Mouse (Mus musculus) heart, embryonic 13.5 days (tissue): ENCODE measurements around the gene Prmt3. TPM values are rescaled to one million over a fixed set of nuclear protein-coding genes. Genes with fewer than 3 reads are reported as not detected.

Experiments
- ATAC-seq: fragments of 200-750 bp; cut with Nextera tagmentation; 2 replicates; pipeline ENCODE4 v1.8.0; 2017; ENCODE audit warnings: moderate TSS enrichment; ENCODE audit not compliant: insufficient number of reproducible peaks, low FRiP score, low TSS enrichment; ENCODE audit errors: extremely low read depth
- H3K27ac ChIP-seq: fragments of 300-500 bp; sonication (generic); replicated peaks from 2 replicates; pipeline ENCODE4 v1.5.1; 2015; ENCODE audit warnings: moderate library complexity, mild to moderate bottlenecking, inconsistent platforms
- H3K27me3 ChIP-seq: fragments of 300-500 bp; sonication (generic); replicated peaks from 2 replicates; pipeline ENCODE4 v1.6.1; 2015; ENCODE audit warnings: mild to moderate bottlenecking, inconsistent platforms
- H3K36me3 ChIP-seq: fragments of 300-500 bp; sonication (generic); 2 replicates; pipeline ENCODE4 v1.6.1; 2015; ENCODE audit warnings: mild to moderate bottlenecking, inconsistent platforms
- H3K4me1 ChIP-seq: fragments of 300-500 bp; sonication (generic); 2 replicates; pipeline ENCODE4 v1.6.1; 2015; ENCODE audit warnings: inconsistent platforms
- H3K4me2 ChIP-seq: fragments of 300-500 bp; sonication (generic); 2 replicates; pipeline ENCODE4 v1.6.1; 2015; ENCODE audit warnings: inconsistent platforms, mild to moderate bottlenecking, moderate library complexity
- H3K4me3 ChIP-seq: fragments of 300-500 bp; sonication (generic); 2 replicates; pipeline ENCODE4 v1.5.1; 2015; ENCODE audit warnings: moderate library complexity, mild to moderate bottlenecking, inconsistent platforms
- H3K9ac ChIP-seq: fragments of 300-500 bp; sonication (generic); 2 replicates; pipeline ENCODE4 v1.6.1; 2015; ENCODE audit warnings: inconsistent platforms, mild to moderate bottlenecking, moderate library complexity
- H3K9me3 ChIP-seq: fragments of 300-500 bp; sonication (generic); 2 replicates; pipeline ENCODE4 v1.6.1; 2016; ENCODE audit warnings: inconsistent platforms
- WGBS: fragments of 180-500 bp; shearing (Covaris S2); methylation state at CpG from one replicate; pipeline ENCODE4 v1.1.7; 2015; ENCODE audit warnings: mixed read lengths; 5-methylcytosine and 5-hydroxymethylcytosine counted together
- polyA plus RNA-seq: library from polyadenylated mRNA; unstranded; fragments of >200 nt; fragmentation: Nextera tagmentation; extraction: Ambion mirVana; gene quantifications from 2 replicates; pipeline ENCODE4 v1.2.1, GENCODE M21; 2015

Prmt3 gene
- polyA plus RNA-seq, 1 experiment from 2014 or later: 46.0 TPM

GRCm38 (mm10) chr7:49894786-49895185 is 116.6 kb downstream of the Prmt3 start:
- H3K9ac ChIP-seq: no peak overlapping the region
- 74% methylated on average over 2 of the region's 2 CpGs for WGBS
- no peak overlapping the region for H3K4me3 ChIP-seq
- H3K27me3 ChIP-seq: peaks cover 9% of the 10 kb centered on the region; the same call in 1 of the 2 replicates
- H3K9me3 ChIP-seq: no peaks in the 10 kb centered on the region
- no peak for ATAC-seq
- H3K36me3 ChIP-seq: no peaks in the 10 kb centered on the region
- no peak overlapping the region for H3K27ac ChIP-seq
- no peaks in the 10 kb centered on the region for H3K4me1 ChIP-seq
- no peak overlapping the region for H3K4me2 ChIP-seq

- peaks cover 14% of the 10 kb centered on the region for H3K27me3 ChIP-seq
- H3K9me3 ChIP-seq: no peaks in the 10 kb centered on the region
- 68% methylated on average over 6 of the region's 6 CpGs for WGBS
- no peaks in the 10 kb centered on the region for H3K4me1 ChIP-seq
- no peak for ATAC-seq
- H3K36me3 ChIP-seq: no peaks in the 10 kb centered on the region
- no peak overlapping the region for H3K4me2 ChIP-seq
- H3K9ac ChIP-seq: no peak overlapping the region
- no peak overlapping the region for H3K4me3 ChIP-seq
- no peak overlapping the region for H3K27ac ChIP-seq
These were observed 117.2 kb downstream of the Prmt3 start for GRCm38 (mm10) chr7:49895296-49895695.

GRCm38 (mm10) chr7:49902003-49902552 is 123.9 kb downstream of the Prmt3 start:
- H3K36me3 ChIP-seq: no peaks in the 10 kb centered on the region
- no peak overlapping the region for H3K4me2 ChIP-seq
- no peak overlapping the region for H3K27ac ChIP-seq
- H3K4me3 ChIP-seq: no peak overlapping the region
- no peaks in the 10 kb centered on the region for H3K9me3 ChIP-seq
- H3K4me1 ChIP-seq: no peaks in the 10 kb centered on the region
- peaks cover 78% of the 10 kb centered on the region for H3K27me3 ChIP-seq
- WGBS: 50% methylated on average over 9 of the region's 9 CpGs
- ATAC-seq: no peak
- no peak overlapping the region for H3K9ac ChIP-seq

- Histone ChIP-seq H3K36me3 (no peaks in the 10 kb centered on the region), H3K9me3 (no peaks in the 10 kb centered on the region), H3K9ac (no peak overlapping the region), H3K27ac (no peak overlapping the region), H3K27me3 (peaks cover 99% of the 10 kb centered on the region), H3K4me1 (peaks cover 3% of the 10 kb centered on the region; the same call in 1 of the 2 replicates), H3K4me2 (no peak overlapping the region), H3K4me3 (no peak overlapping the region)
- no peak for ATAC-seq
- 4% methylated on average over 28 of the region's 28 CpGs for WGBS
These were observed 129.3 kb downstream of the Prmt3 start for GRCm38 (mm10) chr7:49907191-49908171.

Other genes starting within 250 kb of the Prmt3 start
- not detected in 2 replicates for gene Dbx1, start 141.5 kb upstream of the Prmt3 start, polyA plus RNA-seq
- gene Htatip2, start 19.2 kb upstream of the Prmt3 start, polyA plus RNA-seq: 16.3 and 17.3 TPM in 2 replicates
- gene Slc6a5, start 131.8 kb downstream of the Prmt3 start, polyA plus RNA-seq: not detected in 2 replicates
- 0.72 and 0.88 TPM in 2 replicates for gene Nell1, start 196.5 kb downstream of the Prmt3 start, polyA plus RNA-seq